Mouse (Mus musculus) left cerebral cortex, postnatal 4 days (tissue): Measurements from ENCODE around the gene Zfp213. TPM values are rescaled to one million over a fixed set of nuclear protein-coding genes. Genes with fewer than 3 reads are reported as not detected.
A peak's percentile ranks its signal among the peaks of the same experiment; 100 is the strongest.
"Not testable (repeated sequence)": the region's sequence is repeated elsewhere in the genome, so short reads cannot be mapped to it uniquely, and the experiment has no call there.

Experiments used
- DNase-seq: peaks from one replicate; pipeline ENCODE4 v3.0.0-alpha.2; 2022
- intact Hi-C: fragments of 180-260 bp; cut with DNase I; formaldehyde crosslinking; loops from one replicate; pipeline ENCODE4 v1.15.1; 2025
- total RNA-seq, 2 experiments: library from RNA; stranded (reverse); gene quantifications; 2 replicates each; pipeline ENCODE4 v1.2.3; 2021

Gene Zfp213
- total RNA-seq = 1 to 10 TPM; 6.4 to 7.3 TPM

DNA sequence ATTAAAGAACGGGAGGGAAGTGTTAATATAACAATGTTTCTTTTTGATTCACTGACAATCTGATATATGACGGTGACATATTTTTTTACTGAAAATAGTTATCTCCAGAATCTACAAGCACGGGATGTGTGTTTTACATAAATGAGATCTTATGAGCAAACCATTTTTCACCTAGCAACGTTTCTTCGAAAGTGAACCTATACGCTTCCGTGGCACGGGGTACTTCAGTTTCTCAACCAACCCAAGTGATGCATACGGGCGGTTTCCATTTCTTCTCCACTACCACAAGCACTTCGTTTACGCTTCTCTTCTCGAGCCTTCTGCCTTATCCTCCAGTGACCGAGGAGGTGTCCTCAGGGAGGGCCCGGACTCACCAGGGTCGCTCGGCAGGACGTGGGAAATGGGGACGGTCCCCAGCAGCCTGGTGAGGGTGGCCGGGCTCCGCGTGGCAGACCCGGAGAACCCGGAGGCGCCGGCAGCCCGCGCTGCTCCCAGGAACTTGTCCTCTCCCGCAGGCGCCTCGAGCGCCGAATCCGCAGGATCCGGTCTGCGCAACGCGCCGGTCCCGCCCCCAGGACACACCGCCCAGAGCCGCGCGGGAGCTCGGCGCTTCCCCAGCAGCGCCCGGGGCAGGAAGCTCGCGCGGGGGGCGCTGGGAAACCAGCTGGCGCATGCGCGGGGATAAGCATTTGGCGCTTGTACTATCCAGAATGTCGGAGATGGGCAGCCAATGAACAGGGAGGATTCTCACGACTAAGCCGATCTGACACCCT, at the start of gene Zfp213:
Zfp213 (minus strand) TSS at position 644 of the 773 bp plus-strand sequence.
- intact Hi-C loops = no loop called here
- peak; percentile 96 for DNase-seq

DNA sequence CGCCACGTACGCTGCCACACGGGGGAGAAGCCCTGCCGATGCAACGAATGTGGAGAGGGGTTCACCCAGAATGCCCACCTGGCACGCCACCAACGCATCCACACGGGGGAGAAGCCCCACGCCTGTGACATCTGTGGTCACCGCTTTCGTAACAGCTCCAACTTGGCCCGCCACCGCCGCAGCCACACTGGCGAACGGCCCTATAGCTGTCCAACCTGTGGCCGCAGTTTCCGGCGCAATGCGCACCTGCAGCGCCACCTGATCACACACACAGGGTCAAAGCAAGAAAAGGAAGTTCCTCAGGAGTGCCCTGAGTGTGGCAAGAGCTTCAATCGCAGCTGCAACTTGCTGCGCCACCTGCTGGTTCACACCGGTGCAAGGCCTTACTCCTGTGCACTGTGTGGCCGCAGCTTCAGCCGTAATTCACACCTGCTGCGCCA, 46.3 kb upstream of the Zfp213 start:
- DNase-seq = peak; percentile 62
- intact Hi-C loops = no loop called here

DNA sequence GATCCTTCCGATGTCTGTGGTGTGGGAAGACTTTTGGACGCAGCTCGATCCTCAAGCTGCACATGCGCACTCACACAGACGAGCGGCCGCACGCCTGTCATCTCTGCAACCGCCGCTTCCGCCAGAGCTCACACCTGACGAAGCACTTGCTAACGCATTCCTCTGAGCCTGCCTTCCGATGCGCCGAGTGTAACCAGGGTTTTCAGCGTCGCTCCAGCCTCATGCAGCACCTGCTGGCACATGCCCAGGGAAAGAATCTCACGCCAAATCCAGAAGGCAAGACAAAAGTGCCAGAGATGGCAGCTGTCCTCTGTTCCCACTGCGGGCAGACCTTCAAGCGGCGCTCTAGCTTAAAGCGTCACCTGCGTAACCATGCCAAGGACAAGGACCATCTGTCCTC, 45.6 kb upstream of the Zfp213 start:
- DNase-seq = peak; percentile 83
- intact Hi-C loops = no loop called here

DNA sequence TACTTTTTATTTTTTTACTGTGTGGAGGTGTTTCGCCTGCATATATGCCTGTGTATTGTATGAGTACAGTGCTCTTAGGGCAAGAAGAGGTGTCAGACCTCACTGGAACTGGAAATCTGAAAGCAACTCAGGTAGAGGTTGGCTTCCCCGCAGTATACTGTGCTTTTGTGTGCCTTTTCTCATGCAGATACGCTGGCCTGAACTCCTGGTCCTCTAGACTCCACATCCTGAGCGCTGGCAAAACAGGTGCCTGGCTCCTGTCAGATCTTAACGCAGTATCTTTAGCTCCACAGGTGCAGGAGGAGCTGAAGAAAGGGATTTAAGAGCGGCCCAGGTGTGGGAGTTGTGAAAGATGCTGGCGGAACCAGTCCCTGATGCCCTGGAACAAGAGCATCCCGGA, 41.2 kb upstream of the Zfp213 start:
- intact Hi-C loops = no loop called here
- DNase-seq = no peak

DNA sequence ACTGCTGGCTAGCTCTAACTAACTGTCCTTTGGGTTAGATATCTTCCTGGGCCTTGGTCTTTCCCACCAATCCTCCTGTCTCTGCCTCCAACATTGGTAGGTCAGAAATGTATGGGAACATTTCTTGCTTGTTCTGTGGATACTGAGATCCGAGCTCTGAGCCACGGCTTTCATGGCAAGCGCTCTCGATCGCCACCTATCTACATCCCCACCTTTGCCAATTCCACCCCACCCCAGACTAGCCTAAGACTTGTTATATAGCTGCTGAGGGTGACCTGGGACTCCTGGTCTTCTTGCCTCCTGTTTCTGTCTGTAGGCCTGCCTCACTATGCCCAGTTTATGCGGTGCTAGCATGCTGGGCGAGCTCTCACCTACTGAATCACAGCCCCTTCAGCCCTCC, 40.4 kb upstream of the Zfp213 start:
- no peak for DNase-seq
- intact Hi-C loops = no loop called here

DNA sequence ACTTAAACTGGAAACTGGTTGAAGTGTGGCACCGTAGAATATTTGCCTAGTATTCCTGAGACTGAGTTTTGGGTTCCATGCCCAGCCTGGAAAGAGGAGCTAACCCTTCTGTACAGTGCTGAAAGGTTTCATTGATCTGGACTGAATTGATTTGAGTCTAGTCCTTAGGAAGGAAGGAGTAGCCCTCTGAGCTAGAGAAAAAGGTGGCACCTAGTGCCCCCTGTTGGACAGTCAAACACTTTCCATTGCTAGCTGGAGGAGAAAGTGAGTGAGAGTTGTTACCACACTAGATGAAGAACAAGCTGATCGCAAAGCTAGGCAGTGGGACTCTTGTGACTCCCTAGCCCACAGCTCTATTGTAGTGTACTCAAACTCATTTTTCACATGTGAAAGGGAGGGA, 39.5 kb upstream of the Zfp213 start:
- DNase-seq = peak; percentile 18
- intact Hi-C loops = no loop called here

DNA sequence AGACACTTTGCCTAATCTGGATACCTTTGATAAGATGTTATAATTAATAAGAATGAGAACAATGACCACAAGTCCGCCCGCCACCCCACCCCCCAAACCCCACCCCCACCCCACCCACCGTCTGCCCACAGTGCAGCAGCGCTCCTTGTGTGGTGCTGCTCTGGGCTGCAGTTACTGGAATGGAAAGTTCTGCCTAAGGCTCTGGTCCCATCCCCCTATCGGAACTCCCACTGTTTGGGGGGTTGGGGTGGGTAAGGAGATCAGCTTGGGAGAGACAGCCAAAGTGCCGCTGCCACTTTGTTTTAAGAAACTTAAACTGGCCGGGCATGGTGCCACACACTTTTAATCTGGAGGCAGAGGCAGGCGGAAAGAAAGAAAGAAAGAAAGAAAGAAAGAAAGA, 39.0 kb upstream of the Zfp213 start:
- DNase-seq = no peak
- intact Hi-C loops = no loop called here

DNA sequence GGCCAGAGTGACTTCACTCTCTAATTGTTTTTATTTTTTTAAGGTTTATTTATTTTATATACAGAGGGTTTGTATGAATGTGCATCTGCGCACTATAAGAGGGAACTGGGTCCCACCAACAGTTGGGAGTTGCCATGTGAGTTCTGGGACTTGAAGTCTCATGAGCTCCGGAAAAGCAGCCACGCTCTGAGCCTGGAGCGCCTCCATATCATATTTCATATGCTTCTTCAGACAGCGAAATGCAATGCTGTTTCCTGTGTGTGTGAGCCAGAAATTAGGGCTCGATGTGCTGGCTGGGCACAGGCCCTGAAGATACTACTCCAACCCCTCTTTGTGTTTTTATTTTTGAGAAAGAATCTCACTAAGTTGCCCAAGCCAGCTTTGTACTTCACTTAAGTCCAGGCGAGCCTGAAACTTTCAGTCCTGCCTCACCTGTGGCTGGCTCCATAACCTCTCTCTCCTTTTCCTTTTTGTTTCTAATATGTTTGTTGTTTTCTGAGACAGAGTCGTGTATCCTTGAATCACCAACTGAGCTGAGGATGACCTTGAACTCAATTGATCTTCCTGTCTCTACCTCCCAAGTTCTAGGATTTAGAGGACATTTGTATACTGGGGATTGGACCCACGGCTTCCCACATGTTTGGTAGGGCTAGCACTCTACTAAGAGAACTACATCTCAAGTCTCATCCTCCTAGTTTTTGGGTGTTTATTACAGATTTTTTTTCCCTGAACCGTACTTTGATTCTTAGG, 38.0 kb upstream of the Zfp213 start:
- no peak for DNase-seq
- intact Hi-C loops = no loop called here

DNA sequence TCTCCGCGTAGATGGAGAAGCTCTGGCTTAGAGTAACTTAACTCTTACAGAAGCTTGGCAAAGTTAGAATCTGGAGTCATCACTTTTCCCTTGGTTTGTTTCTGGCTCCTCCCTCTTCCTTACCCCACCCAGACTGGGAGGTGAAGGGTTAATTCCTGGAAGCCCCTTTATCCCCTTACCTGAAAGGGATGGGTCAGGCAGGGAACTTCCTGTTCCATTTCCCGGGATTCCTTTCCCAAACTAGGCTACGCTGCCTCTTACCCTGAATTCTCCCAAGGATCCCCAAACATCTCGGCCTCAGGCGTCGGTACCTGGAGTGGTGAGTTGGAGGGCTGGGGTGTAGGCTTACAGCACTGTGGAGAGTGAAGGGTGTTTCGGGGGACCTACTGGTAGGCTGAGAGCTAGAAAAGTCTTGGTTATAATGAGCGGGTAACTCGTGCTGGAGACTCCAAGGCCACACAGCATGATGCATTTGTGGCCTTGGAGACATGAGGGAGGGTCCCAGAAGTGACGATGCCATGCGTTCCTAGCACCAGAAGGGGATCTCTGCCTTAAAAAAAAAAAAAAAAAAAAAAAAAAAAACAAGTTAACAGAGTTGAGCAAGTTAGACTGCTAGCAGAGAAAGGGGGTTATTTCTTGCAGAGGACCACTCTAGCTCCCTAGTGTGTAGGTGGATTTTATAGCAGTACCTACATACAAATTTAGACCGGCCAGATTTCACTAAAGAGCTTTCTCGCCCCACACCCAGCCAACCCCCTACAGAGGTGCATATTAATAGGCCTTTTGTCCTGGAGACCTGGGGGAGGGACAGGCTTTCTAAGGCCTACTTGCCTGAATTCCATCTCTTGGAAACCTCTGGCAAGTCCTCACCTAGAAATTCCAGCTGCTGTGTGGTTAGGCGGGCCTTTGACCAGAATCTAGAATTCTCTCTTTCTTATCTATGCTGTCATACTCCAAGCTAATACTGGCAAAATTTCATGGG, 36.9 kb upstream of the Zfp213 start, which contains the start of gene Zscan10:
Zscan10 (plus strand) TSS at position 216 of the 982 bp plus-strand sequence.
- intact Hi-C loops = no loop called here
- no peak for DNase-seq

DNA sequence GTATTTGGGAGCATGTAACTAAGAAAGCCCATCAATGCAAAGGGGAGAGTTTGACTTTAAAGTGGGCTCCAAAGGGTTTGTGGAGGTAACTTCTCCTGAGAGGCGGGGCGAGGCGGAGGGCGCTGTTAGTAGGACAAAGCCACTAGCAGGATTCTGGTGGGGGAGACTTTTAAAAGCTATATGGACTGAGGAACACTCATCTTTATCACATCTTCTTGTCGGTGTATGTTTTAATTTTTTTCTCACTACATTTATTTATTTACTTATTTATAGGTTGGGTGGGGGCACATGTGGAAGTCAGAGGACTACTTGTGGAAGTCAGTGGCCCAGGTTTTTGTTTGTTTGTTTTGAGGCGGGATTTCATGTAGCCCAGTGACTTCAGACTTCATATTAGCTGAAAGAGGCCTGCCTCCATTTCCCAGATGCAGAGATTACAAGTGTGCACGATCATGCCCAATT, 35.6 kb upstream of the Zfp213 start:
- no peak for DNase-seq
- intact Hi-C loops = no loop called here

DNA sequence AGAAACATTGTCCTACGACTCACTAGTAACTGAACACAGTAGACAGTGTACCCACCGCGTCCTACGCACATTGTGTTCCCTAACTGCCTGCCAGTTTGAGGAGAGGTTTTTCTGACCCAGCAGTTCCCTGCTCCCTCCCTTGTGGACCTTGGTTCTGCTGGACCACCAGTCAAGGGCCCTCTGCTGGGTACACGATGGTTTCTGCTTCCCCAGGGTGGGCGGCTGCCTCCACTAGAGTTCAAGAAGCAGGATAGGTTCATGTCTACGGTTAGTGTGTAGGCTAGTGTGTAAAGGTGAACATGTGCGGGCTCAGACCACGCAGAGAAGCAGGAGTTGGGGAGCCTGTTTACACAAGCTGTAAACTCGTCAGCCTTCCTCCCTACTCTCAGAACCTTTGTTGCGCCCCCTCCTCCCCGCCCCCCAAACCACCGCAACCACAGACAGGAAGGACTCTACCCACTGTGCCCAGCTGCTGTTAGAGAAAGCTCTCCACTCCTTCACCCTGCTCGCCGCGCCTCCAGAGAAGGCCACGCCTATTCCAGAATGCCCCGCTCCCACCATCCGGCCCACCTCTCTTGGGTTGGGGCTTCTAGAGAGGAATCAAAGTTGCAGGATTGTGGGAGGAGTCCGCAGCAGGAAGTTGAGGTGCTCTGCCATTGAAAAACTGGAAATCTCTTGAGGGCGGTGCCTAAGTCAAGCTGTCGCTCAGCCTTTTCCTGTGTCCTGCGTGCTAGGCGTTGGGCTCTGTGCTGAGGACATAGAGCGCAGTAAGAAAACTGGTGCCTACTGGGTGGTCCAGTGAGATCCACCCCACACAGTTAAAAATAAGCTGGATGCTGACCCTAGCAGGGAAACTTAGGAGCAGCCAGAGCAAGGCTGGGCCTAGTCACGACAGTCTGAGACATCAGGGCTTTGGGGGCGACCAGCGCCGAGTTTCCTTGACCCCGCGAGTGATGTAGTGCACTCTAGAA, 34.8 kb upstream of the Zfp213 start, which contains the start of gene Zfp13:
Zfp13 (minus strand) TSS at position 906 of the 971 bp plus-strand sequence.
- DNase-seq = peak; percentile 79
- intact Hi-C loops = no loop called here

DNA sequence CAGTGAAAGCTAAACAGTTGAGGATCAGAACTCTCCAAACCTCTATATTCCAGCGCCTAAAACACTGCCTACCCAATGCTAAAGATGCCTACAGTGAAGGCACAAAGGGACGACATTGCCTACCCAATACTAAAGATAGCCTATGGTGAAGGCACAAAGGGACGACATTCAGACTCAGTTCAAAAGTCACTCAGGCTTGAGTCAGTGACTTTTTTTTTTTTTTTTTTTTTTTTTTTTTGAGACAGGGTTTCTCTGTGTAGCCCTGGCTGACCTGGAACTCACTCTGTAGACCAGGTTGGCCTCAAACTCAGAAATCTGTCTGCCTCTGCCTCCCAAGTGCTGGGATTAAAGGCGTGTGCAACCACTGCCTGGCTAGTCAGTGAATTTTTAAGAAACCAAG, 31.1 kb upstream of the Zfp213 start:
- intact Hi-C loops, DNase-seq: not testable (repeated sequence)

DNA sequence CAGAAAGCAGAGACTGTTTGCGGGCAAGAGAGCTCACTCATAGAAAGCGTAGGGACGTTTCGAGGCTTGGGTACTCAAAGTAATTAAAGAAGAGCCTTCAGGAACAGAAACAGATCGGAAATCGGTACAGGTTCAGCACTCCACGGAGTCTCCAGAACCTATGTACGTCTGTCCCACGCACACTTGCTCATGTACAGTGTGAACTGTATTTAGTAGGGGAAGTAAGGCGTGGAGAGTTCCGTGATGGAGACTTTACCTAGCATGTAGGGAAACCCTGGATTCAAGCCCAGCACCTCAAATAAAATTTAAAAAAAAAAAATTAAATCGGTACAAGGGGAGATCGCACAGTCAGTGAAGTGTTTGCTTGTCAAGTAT, 28.9 kb upstream of the Zfp213 start:
- intact Hi-C loops = no loop called here

DNA sequence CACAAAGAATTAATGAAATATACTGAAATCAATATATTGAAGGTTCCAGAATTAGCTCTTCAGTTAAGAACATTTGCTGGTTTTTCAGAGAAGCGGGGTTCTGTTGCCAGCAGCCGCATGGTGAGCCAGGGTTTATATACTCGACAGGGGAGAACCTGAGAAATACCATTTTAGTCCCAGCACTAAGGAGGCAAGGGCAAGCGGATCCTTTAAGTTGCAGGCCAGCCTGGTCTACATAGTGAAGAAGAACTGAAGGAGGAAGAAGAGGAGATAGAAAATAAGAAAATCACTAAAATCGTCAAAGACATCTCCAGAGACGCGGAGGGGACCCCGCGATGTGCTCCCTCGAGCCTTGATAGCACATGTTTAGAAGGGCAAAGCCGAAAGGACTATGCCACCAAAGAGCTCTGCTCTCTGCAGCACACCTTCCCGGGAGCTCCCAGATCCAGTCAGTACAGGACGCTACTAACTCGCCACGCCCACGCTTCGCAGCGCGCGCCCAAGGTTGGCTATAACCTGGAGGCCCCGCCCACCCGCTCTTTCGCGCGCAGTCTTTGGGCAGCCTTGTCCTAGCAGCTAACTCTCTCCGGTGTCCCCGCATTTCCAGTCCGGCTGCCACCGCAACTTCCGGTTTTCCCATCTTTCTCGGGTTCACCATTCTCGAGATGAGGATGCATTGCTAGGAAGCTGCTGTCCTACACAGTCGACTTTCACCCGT, 28.3 kb upstream of the Zfp213 start:
- intact Hi-C loops = no loop called here
- DNase-seq = peak; percentile 98

More for the DNA sequence above, 28.9 kb upstream of the Zfp213 start:
- no peak for DNase-seq

DNA sequence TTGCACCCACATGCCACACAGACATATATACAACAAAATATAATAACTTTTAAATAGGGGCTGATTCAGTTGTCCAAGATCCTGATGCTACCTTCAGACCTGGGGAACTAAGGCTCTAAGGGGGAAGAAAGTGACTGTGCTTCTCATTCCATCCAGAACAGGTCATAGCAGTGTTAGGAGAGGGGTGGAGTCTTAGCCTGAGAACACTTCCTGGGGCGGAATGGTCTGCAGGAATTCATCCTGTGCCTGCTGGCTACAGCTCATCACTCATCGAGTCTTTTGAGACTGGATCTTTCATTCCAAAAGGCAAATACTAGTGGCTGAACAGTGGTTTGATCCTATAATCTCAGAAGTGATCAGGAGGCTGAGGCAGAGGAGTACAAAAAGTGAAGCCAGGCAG, 23.2 kb upstream of the Zfp213 start:
- intact Hi-C loops = no loop called here
- DNase-seq = no peak

DNA sequence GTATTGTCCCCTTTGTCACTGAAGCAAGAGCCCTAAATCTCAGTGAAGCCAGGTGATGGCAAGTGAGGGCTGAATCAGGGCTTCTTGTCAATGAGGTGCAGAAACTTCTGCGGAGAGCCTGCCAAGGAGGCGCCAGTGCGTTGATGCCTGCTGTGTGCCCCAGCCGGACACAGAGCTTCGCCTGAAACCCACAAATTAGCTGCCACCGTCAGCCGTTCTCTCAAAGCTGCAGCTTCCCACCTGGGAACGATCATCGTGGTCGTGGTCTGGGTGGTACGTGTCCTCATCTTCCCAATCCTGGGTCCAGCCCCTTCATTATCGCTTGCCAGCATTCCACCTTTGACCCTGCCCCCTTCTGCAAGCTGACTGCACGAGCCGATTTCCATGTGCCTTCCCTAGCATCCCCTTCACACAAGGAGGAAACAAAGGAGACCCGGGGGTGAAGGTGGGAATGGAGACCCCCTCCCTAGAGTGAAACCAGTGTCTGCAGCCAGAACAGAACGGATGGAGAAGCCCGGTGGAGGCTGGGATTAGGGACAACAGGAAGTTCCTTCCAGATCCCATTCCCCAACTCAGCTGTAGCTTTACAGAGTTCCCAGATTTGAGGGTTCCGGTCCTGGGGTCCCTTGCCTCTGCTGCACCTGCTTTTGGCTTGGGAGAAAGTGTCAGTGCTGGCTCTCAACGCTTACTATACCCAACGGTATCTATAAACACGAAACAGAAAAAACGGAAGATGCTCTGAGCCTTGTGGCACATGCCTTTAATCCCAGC, 21.9 kb upstream of the Zfp213 start:
- intact Hi-C loops = no loop called here

DNA sequence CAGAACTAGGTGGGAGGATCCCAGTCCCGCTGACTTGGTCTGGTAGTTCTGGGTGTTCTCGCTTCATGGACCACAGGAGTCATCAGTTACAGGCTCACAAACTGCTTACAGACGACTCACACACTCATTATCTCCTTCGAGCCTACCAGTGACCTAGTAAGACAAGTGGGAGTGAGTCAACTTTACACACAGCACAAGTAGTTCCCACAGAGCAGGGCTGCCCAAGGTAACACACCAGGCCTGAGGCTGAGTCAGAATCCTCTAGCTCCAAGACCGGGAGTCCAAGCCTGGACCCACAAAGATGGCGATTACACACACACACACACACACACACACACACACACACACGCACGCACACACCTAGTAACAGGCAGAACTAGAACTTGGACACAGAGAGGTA, 20.7 kb upstream of the Zfp213 start:
- intact Hi-C loops = no loop called here
- no peak for DNase-seq

More for the DNA sequence above, 21.9 kb upstream of the Zfp213 start:
- peak; percentile 76 for DNase-seq

DNA sequence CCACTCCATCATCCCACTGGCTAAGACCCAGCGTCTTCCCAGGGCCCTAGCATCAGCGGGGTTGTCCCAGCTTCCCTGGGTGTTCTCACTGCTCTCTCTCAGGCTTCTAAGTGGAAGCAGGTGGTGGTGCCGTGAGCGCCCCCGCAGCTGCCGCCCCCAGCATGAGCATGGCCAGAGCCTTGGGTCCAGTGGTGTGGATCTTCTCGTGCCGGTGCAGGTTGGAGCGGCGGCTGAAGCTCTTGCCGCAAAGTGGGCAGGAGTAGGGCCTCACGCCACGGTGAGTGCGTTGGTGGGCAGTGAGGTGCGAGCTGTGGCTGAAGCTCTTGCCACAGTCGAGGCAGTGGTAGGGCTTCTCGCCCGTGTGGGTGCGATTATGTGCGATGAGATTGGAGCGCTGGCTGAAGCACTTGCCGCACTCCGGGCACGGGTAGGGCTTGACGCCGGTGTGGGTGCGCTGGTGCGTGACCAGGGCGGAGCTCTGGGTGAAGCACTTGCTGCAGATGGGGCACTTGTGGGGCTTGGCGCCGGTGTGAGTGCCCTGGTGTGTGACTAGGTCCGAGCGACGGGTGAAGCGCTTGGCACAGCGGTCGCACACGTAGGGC, 12.0 kb upstream of the Zfp213 start:
- intact Hi-C loops = no loop called here
- DNase-seq = no peak
